Mouse (Mus musculus): Measurements from ENCODE around the gene Mast3.

DNA sequence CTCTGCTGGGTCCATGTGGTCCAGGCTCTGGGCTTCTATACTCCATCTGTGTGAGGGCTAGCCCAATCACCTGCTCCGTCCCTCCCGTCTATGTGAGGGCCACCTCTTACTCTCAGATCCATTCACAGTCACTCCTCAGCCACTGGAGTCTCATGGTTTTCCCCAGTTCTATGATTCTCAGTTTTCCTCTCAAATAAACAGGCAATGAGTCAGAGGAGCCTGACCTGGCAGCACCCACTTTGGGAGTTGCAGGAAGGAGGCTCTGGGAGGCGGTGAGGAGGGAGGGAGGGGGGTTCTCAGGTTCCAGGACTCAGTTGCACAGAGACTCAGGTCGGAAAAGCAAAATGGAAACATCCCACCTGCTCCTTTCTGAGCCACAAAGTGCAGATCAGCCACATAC, 8.0 kb upstream of the Mast3 start:
- no peak for TF ChIP-seq POLR2A (IDR thresholded peaks at IDR 0.05; ENCODE audit: low read depth, low read length)
- TF ChIP-seq CTCF (IDR thresholded peaks at IDR 0.05; ENCODE audit: extremely low read depth, insufficient read length, insufficient replicate concordance, low read depth, low read length): no peak

Measured in small intestine, adult 2 months (tissue).